Mouse (Mus musculus) CH12.LX (cell line): ENCODE measurements at regions not wholly inside any gene's neighbourhood (a gene's known extent, or its start where the extent isn't known, plus 50 kb on each side); places are given as distances from the start of the nearest gene placed in this dataset.

Source experiments
- DNase-seq: peaks from one replicate; pipeline ENCODE4 v3.0.0-alpha.2; 2013; ENCODE audit errors: extremely low read depth
- H3K27ac ChIP-seq: 2 replicates; pipeline ENCODE4 v1.5.1; 2012; ENCODE audit warnings: low read depth, mild to moderate bottlenecking, control low read depth, moderate library complexity; ENCODE audit not compliant: insufficient read depth
- H3K27me3 ChIP-seq: replicated peaks from 2 replicates; pipeline ENCODE3; 2012; ENCODE audit warnings: inconsistent platforms
- H3K36me3 ChIP-seq, 2 experiments: replicated peaks in 1 of 2; 2 replicates each; pipeline versions ENCODE3 to v1.6.1; 2012; ENCODE audit warnings: inconsistent platforms in 1 of 2, low read length in 1 of 2, mild to moderate bottlenecking in 1 of 2, mixed read lengths in 1 of 2, moderate library complexity in 1 of 2; ENCODE audit not compliant: control insufficient read depth in 1 of 2, insufficient read depth in 1 of 2
- H3K4me1 ChIP-seq, 2 experiments: 2 replicates each; pipeline ENCODE4 v1.6.1; 2012; ENCODE audit warnings: inconsistent platforms in 1 of 2, moderate library complexity in 1 of 2; ENCODE audit not compliant: insufficient read depth in 2 of 2, control insufficient read depth in 1 of 2
- H3K4me2 ChIP-seq: 2 replicates; pipeline ENCODE4 v1.6.1; 2012; ENCODE audit warnings: low read depth, mild to moderate bottlenecking, control low read depth; ENCODE audit not compliant: poor library complexity, insufficient read depth, severe bottlenecking
- H3K4me3 ChIP-seq, 3 experiments: fragments of 150-350 bp in 1 of 3; sonication (generic) in 1 of 3; replicated peaks in 1 of 3; 2 replicates each; pipeline versions ENCODE3 to v1.5.1; 2011 to 2012; ENCODE audit warnings: low read depth in 2 of 3, low read length in 2 of 3, mild to moderate bottlenecking in 2 of 3, moderate library complexity in 2 of 3, control low read depth in 1 of 3, improper control_type of control experiment in 1 of 3, inconsistent platforms in 1 of 3, mixed read lengths in 1 of 3; ENCODE audit not compliant: poor library complexity in 1 of 3
- H3K79me2 ChIP-seq: replicated peaks from 2 replicates; pipeline ENCODE4 v1.6.1; 2012; ENCODE audit warnings: mild to moderate bottlenecking, moderate library complexity; ENCODE audit not compliant: control insufficient read depth, poor library complexity, insufficient read depth, severe bottlenecking; ENCODE audit errors: extremely low read depth
- H3K9ac ChIP-seq: 2 replicates; pipeline ENCODE4 v1.6.1; 2012; ENCODE audit warnings: low read depth, mild to moderate bottlenecking, control low read depth, moderate library complexity; ENCODE audit not compliant: insufficient read depth
- H3K9me3 ChIP-seq: replicated peaks from 2 replicates; pipeline ENCODE3; 2012; ENCODE audit warnings: low read length, inconsistent platforms, mixed read lengths
- BHLHE40 ChIP-seq: IDR thresholded peaks from 2 replicates; pipeline ENCODE4 v1.6.1; 2011; ENCODE audit warnings: mild to moderate bottlenecking, low read depth, low read length, improper control_type of control experiment
- CHD2 ChIP-seq: IDR thresholded peaks from 2 replicates; pipeline ENCODE4 v1.6.1; 2011; ENCODE audit warnings: low read length, improper control_type of control experiment
- CTCF ChIP-seq, 2 experiments: IDR thresholded peaks in 1 of 2; conservative IDR thresholded peaks in 1 of 2; 2 replicates each; pipeline ENCODE4 v1.5.1; 2011 to 2012; ENCODE audit warnings: low read depth in 2 of 2, low read length in 2 of 2, improper control_type of control experiment in 1 of 2, inconsistent platforms in 1 of 2, mild to moderate bottlenecking in 1 of 2, moderate library complexity in 1 of 2
- ELF1 ChIP-seq: IDR thresholded peaks from 2 replicates; pipeline ENCODE4 v1.6.1; 2014; ENCODE audit warnings: low read depth, mild to moderate bottlenecking, inconsistent platforms, low read length, improper control_type of control experiment
- ETS1 ChIP-seq: conservative IDR thresholded peaks from 2 replicates; pipeline ENCODE4 v1.6.1; 2012; ENCODE audit warnings: low read depth, mild to moderate bottlenecking, inconsistent platforms, low read length, improper control_type of control experiment, moderate library complexity
- JUN ChIP-seq: IDR thresholded peaks from 2 replicates; pipeline ENCODE4 v1.6.1; 2011; ENCODE audit warnings: low read depth, mild to moderate bottlenecking, low read length, improper control_type of control experiment, moderate library complexity; ENCODE audit not compliant: insufficient read depth
- MAZ ChIP-seq: IDR thresholded peaks from 2 replicates; pipeline ENCODE4 v1.6.1; 2012; ENCODE audit warnings: low read depth, mild to moderate bottlenecking, inconsistent platforms, low read length, improper control_type of control experiment, moderate library complexity
- MYC ChIP-seq: IDR thresholded peaks from 2 replicates; pipeline ENCODE4 v1.6.1; 2011; ENCODE audit warnings: low read depth, mild to moderate bottlenecking, improper control_type of control experiment, low read length
- NELFE ChIP-seq: IDR thresholded peaks from 2 replicates; pipeline ENCODE4 v1.6.1; 2011; ENCODE audit warnings: low read depth, low read length, improper control_type of control experiment
- POLR2AphosphoS2 ChIP-seq: IDR thresholded peaks from 2 replicates; pipeline ENCODE4 v1.6.1; 2011; ENCODE audit warnings: low read depth, low read length, improper control_type of control experiment
- RCOR1 ChIP-seq: conservative IDR thresholded peaks from 2 replicates; pipeline ENCODE4 v1.6.1; 2012; ENCODE audit warnings: low read depth, mild to moderate bottlenecking, inconsistent platforms, low read length, improper control_type of control experiment
- TCF12 ChIP-seq: IDR thresholded peaks from 2 replicates; pipeline ENCODE4 v1.6.1; 2014; ENCODE audit warnings: low read depth, mild to moderate bottlenecking, inconsistent platforms, low read length, improper control_type of control experiment
- USF1 ChIP-seq: IDR thresholded peaks from 2 replicates; pipeline ENCODE4 v1.6.1; 2014; ENCODE audit warnings: low read depth, mild to moderate bottlenecking, inconsistent platforms, low read length, improper control_type of control experiment
- USF2 ChIP-seq: conservative IDR thresholded peaks from 2 replicates; pipeline ENCODE4 v1.6.1; 2011; ENCODE audit warnings: low read depth, low read length, improper control_type of control experiment
- ZC3H11A ChIP-seq: IDR thresholded peaks from 2 replicates; pipeline ENCODE4 v1.6.1; 2012; ENCODE audit warnings: low read depth, mild to moderate bottlenecking, inconsistent platforms, low read length, improper control_type of control experiment
- ZKSCAN1 ChIP-seq: IDR thresholded peaks from 2 replicates; pipeline ENCODE4 v1.6.1; 2012; ENCODE audit warnings: low read depth, inconsistent platforms, low read length, improper control_type of control experiment, borderline replicate concordance
- ZMIZ1 ChIP-seq: IDR thresholded peaks from 2 replicates; pipeline ENCODE4 v1.6.1; 2012; ENCODE audit warnings: low read depth, mild to moderate bottlenecking, inconsistent platforms, low read length, improper control_type of control experiment
- dilution Hi-C: fragments of 300-500 bp; cut with MboI; formaldehyde crosslinking; loops from 2 replicates; pipeline ENCODE4 v1.14.3; 2020; ENCODE audit warnings: low sequenced_read_pairs; ENCODE audit not compliant: extremely low pct_unique_long_range_greater_than_20kb, extremely low pct_ligation_motif_present
- in situ Hi-C: fragments of 300-500 bp; cut with MboI; formaldehyde crosslinking; loops from 3 replicates; pipeline ENCODE4 v1.14.3; 2019; ENCODE audit warnings: low sequenced_read_pairs, low pct_ligation_motif_present, low pct_unique_long_range_greater_than_20kb, mixed read lengths

GRCm38 (mm10) chr3:130913812-130914211, 183.6 kb upstream of the Rpl34 start:
- no peak overlapping the region for H3K4me3 ChIP-seq
- no peak overlapping the region for H3K4me2 ChIP-seq
- H3K27ac ChIP-seq, result no peak overlapping the region
- dilution Hi-C loops (no loop called here), in situ Hi-C loops (no loop called here)
- no peaks in the 10 kb centered on the region for H3K36me3 ChIP-seq
- DNase-seq, result no peak
- no peaks in the 10 kb centered on the region for H3K4me1 ChIP-seq
- no peaks in the 10 kb centered on the region for H3K27me3 ChIP-seq
- no peak for TF ChIP-seq MAZ
- no peak for TF ChIP-seq CTCF (conservative IDR thresholded peaks at IDR 0.05 in 1 of 2, IDR thresholded peaks at IDR 0.05 in 1 of 2; ENCODE audit: low read depth in 2 of 2, low read length in 2 of 2)
- no peak for TF ChIP-seq MYC
- TF ChIP-seq CHD2, result no peak
- TF ChIP-seq JUN, result no peak
- no peak for TF ChIP-seq BHLHE40
- no peak for TF ChIP-seq USF2
- H3K9ac ChIP-seq, result no peak overlapping the region
- H3K9me3 ChIP-seq, result peaks cover 5% of the 10 kb centered on the region
- H3K79me2 ChIP-seq, result no peaks in the 10 kb centered on the region

DNA sequence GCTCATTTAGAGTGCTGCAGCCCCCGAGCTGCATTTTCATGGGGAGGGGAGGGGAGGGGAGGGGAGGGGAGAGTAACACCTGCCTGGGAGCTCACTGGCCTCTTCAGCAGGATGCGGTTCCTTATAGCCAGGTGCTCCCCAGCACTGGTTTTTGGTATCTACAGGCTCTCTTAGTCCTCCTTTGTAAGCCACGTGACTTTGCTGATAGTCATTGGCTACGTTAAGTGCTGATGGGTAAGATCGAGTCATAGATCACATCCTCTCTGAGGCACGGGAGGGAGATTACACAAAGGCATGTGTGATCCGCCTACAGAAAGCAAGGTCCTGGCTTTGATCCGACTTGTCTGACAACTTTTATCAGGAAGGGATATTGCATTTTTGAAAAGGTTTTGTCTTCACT, 174.9 kb upstream of the Rpl34 start:
- dilution Hi-C loops, result no loop called here
- Histone ChIP-seq H3K27me3 (no peaks in the 10 kb centered on the region), H3K27ac (no peak overlapping the region), H3K36me3 (no peaks in the 10 kb centered on the region), H3K4me1 (peaks cover 5 to 7% of the 10 kb centered on the region in 2 experiments), H3K4me3 (no peak overlapping the region), H3K9me3 (no peaks in the 10 kb centered on the region), H3K79me2 (no peaks in the 10 kb centered on the region), H3K4me2 (peak overlapping the region; percentile 25), H3K9ac (no peak overlapping the region)
- DNase-seq, result no peak
- in situ Hi-C loops, result no loop called here
- TF ChIP-seq RCOR1 (no peak), USF2 (0 out of 2 replicates have a peak, but pooled peaks have one; percentile 10), USF1 (peak; percentile 25)

DNA sequence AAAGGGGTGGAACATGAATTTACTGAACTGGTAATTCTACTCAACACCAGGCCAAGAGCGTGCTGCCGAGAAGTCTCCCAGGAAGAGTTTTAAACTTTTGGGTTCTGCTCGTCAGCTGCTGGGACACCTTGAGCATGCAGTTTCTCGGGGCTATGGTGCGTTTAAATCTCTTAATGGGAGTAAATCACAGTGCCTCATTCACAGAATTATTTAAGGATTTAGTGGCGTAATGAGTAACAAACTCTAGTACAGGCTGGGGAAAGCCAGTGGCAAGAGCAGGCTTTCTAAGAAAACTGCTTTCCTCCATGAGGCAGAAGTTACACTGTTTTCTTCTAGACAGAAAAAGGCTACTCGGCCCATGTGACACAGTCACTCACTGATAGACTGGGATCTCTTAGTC, 173.1 kb upstream of the Rpl34 start:
- H3K27me3 ChIP-seq, result no peaks in the 10 kb centered on the region
- peaks cover 5 to 14% of the 10 kb centered on the region in 2 experiments for H3K4me1 ChIP-seq
- H3K27ac ChIP-seq, result no peak overlapping the region
- no peak overlapping the region for H3K4me2 ChIP-seq
- no peak overlapping the region for H3K4me3 ChIP-seq
- H3K9me3 ChIP-seq, result no peaks in the 10 kb centered on the region
- no peaks in the 10 kb centered on the region for H3K79me2 ChIP-seq
- no peaks in the 10 kb centered on the region for H3K36me3 ChIP-seq
- in situ Hi-C loops, result no loop called here
- dilution Hi-C loops, result no loop called here
- TF ChIP-seq ZKSCAN1 (no peak), MYC (no peak), ETS1 (no peak), USF1 (no peak), ZC3H11A (no peak), TCF12 (no peak), RCOR1 (no peak), USF2 (no peak), ELF1 (no peak), BHLHE40 (no peak), CTCF (conservative IDR thresholded peaks at IDR 0.05 in 1 of 2, IDR thresholded peaks at IDR 0.05 in 1 of 2; ENCODE audit: low read depth in 2 of 2, low read length in 2 of 2) (no peak), JUN (no peak), NELFE (no peak), POLR2AphosphoS2 (no peak), ZMIZ1 (no peak)
- H3K9ac ChIP-seq, result no peak overlapping the region
- no peak for DNase-seq
